Mouse (Mus musculus) adrenal gland, adult 10 weeks (tissue): ENCODE data around the gene Tsg101. TPM values are rescaled to one million over a fixed set of nuclear protein-coding genes. Genes with fewer than 3 reads are reported as not detected.

ENCODE experiments used
- polyA plus RNA-seq: library from polyadenylated mRNA; stranded (reverse); fragments of 350-450 nt; fragmentation: Illumina TruSeq; extraction: RNeasy Lipid Tissue Mini Kit (QIAGEN cat#74804); gene quantifications from one replicate; pipeline ENCODE4 v1.2.3, GENCODE M21; 2014; ENCODE audit warnings: low read depth, low replicate concordance

Tsg101 gene
- 405 TPM for polyA plus RNA-seq

DNA sequence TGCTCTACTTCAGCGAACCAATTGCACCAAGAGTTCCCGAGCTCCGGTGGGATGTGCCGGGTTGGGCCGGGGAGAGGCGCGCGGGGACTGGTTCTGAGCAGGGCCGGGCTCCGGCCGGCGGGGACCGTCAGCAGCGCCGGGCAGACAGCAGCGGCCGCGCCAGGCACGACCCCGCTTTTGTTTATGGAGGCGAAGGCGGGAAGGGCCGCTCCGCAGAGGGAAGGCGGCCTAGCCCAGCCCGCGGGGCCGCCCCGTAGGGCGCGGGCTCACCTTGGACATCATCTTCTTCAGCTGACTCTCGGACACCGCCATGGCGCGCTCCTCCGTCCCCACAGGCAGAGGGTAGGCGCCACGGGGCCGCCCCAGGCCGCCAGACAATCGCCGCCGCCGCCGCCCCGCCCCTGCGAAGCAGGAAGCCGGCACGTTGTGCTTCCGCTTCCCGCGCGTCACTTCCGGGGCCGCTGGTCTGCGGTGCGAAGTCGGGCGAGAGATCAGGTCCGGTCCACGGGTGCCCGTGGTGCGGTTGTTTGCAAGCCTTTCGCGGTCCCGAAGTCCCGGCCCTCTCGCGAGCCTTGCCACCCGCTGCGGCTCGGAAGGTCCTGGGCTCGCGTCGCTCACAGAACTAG, at the start of gene Tsg101:
Tsg101 (minus strand) TSS at position 419 of the 626 bp plus-strand sequence.

DNA sequence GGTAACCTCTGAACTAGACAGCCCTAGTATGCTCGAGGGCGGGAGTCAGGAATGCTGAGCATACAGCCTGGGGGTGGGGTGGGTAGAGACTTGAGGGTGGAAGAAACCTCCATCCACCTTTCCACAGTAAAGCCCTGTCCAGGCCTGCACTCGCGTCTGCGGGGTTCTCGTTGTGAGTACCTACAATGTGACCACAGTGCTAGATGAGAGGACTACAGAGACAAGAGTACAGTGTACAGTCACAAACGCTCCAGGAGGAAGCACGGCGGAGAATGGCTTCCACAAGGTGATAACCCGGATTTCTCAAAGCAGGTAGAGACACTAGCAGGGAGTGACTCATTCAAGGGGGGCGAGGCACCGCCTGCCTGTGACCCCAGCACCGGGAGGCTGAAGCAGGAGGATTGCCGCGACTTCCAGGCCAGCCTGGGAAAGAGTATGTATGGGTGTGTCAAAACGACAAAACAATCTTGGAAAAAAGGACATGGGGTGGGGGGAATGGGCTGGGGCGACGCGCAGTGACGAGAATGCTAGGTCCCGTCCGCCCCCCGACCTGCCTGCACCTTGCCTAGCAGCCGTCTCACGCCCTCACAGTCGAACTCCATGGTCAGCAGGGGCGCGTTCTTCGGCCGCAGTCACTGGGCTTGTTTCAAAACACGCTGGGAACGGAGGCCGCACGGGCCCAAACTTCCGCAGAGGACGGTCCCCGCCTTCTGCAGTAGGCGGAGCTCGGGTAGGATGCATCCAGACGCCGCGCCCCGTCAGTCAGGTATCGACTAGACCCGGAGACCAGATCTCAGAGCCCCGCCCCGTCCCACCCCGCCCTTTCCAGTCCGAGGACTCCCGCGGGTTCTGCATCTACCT, 38.3 kb upstream of the Tsg101 start, which contains the start of gene Uevld:
Uevld (minus strand) TSS at position 697 of the 861 bp plus-strand sequence.

GRCm38 (mm10) chr7:46860996-46861395, 58.8 kb downstream of the Tsg101 start, which contains the start of gene Ldhc:
Gene Ldhc, plus strand, starts transcription at chr7:46861203.

DNA sequence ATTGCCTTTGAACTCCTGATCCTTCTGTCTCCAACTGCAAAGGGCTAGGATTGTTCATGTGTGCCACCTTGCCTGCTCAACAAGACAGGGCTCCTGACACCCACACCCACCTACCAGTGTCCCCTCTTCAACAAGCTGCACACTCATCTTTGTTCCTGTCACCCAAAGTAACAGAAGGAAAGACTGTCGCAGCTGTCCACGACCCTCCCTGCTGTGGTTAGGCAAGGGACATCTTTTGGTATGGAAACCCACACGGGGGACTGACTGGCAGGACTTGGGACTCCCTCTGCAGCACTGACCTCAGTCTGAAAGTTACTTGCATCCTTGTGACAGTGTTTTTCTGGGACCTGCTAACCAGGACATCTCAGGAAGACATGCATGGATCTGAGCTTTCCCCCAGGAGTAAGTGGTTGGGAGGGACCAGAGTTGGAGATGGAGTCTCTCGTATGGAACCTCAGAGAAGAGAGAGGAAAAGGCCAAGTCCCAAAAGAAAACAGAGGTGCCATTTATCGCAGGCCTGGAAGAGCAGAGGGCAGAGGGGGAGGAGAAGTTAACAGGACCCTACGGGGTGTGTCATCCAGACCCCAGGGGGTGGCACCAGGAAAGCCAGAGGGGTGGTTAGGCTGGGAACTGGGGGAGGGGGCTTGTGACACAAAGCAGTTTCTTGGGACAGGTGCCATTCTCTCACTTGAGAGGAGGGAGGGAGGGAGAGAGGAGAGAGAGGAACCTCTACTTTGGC, 78.8 kb downstream of the Tsg101 start, which contains the start of gene Ldha:
Ldha (plus strand) TSS at position 689 of the 739 bp plus-strand sequence.

Other genes starting within 250 kb of the Tsg101 start
- gene Tph1, start 247.4 kb downstream of the Tsg101 start, polyA plus RNA-seq: not detected
- 5.3 TPM for gene Saal1, start 209.3 kb downstream of the Tsg101 start, polyA plus RNA-seq
- not detected for gene Saa3, start 204.3 kb downstream of the Tsg101 start, polyA plus RNA-seq
- not detected for gene Saa4, start 187.4 kb downstream of the Tsg101 start, polyA plus RNA-seq
- not detected for gene Saa1, start 177.0 kb downstream of the Tsg101 start, polyA plus RNA-seq
- gene Saa2, start 168.2 kb downstream of the Tsg101 start, polyA plus RNA-seq: not detected
- gene Hps5, start 123.9 kb downstream of the Tsg101 start, polyA plus RNA-seq: 26.5 TPM
- 89.9 TPM for gene Gtf2h1, start 123.9 kb downstream of the Tsg101 start, polyA plus RNA-seq
- 91.6 TPM for gene Ldha, start 78.5 kb downstream of the Tsg101 start, polyA plus RNA-seq
- gene Ldhc, start 58.8 kb downstream of the Tsg101 start, polyA plus RNA-seq: not detected
- gene Uevld, start 38.6 kb upstream of the Tsg101 start, polyA plus RNA-seq: 34.7 TPM
- not detected for gene Gm9999, start 63.6 kb upstream of the Tsg101 start, polyA plus RNA-seq
- 45.6 TPM for gene Spty2d1, start 88.4 kb upstream of the Tsg101 start, polyA plus RNA-seq
- 2.6 TPM for gene Tmem86a, start 130.6 kb upstream of the Tsg101 start, polyA plus RNA-seq
- gene Ptpn5, start 213.7 kb upstream of the Tsg101 start, polyA plus RNA-seq: not detected